Mouse (Mus musculus) small intestine, adult 2 months (tissue): ENCODE measurements at regions not wholly inside any gene's neighbourhood (a gene's known extent, or its start where the extent isn't known, plus 50 kb on each side); places are given as distances from the start of the nearest gene placed in this dataset.

Experiments
- CTCF ChIP-seq: fragments of 200-500 bp; IDR thresholded peaks from 2 replicates; pipeline ENCODE4 v1.5.1; 2012; ENCODE audit warnings: low read depth, mild to moderate bottlenecking, control low read depth, inconsistent platforms, low read length, moderate library complexity, mixed read lengths; ENCODE audit not compliant: insufficient replicate concordance, insufficient read length; ENCODE audit errors: extremely low read depth
- POLR2A ChIP-seq: fragments of 200-500 bp; IDR thresholded peaks from 2 replicates; pipeline ENCODE4 v1.6.1; 2012; ENCODE audit warnings: low read depth, mild to moderate bottlenecking, control low read depth, inconsistent platforms, low read length, moderate library complexity

DNA sequence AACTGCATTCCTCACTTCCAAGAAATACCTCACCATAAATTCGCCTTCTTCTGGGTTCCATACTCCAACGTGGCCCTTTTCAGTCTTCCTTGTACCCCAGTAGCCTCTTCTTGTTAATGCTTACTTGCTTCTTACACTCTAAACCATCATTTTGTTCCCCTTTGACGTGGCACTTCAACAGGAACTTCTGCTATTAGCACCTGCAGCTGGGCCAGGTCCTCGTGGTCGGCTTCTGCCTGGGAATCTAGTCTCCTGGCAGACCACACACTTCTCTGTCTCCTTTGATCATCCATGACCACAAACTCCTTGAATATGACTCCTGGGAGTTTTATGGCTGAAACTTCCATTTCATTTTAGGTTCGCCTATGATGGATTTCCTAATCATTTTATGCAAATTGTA is 243.9 kb upstream of the Rag2 start:
- no peak for TF ChIP-seq CTCF
- TF ChIP-seq POLR2A = no peak
